Mouse (Mus musculus) liver, adult 2 months (tissue): Measurements from ENCODE around the gene Cox8a.

Experiments used
- CTCF ChIP-seq: fragments of 200-500 bp; IDR thresholded peaks from 2 replicates; pipeline ENCODE4 v1.5.1; 2011; ENCODE audit warnings: low read depth, low read length, control low read depth
- POLR2A ChIP-seq: fragments of 200-500 bp; IDR thresholded peaks from 2 replicates; pipeline ENCODE4 v1.6.1; 2011; ENCODE audit warnings: low read length, control low read depth; ENCODE audit not compliant: insufficient read depth; ENCODE audit errors: extremely low read depth

- no peak for TF ChIP-seq CTCF
- TF ChIP-seq POLR2A = no peak
Measured at GRCm38 (mm10) chr19:7222196-7222595, 4.8 kb upstream of the Cox8a start.
